Mouse (Mus musculus): ENCODE measurements at regions not wholly inside any gene's neighbourhood (a gene's known extent, or its start where the extent isn't known, plus 50 kb on each side); places are given as distances from the start of the nearest gene placed in this dataset.

GRCm38 (mm10) chr15:15946280-15947110 lies 782.1 kb upstream of the Cdh9 start:
- Histone ChIP-seq H3K9me3 (ENCODE audit: control insufficient read depth, low read length) (no peaks in the 10 kb centered on the region), H3K4me1 (ENCODE audit: control insufficient read depth, insufficient read depth, low read length) (no peaks in the 10 kb centered on the region), H3K4me2 (ENCODE audit: low read depth, low read length) (no peak overlapping the region), H3K27ac (ENCODE audit: low read depth, low read length) (no peak overlapping the region), H3K4me3 (ENCODE audit: low read depth, low read length) (no peak overlapping the region), H3K9ac (replicated peaks; ENCODE audit: low read depth, low read length) (no peak overlapping the region), H3K36me3 (ENCODE audit: control insufficient read depth, insufficient read depth, low read length) (no peaks in the 10 kb centered on the region), H3K27me3 (ENCODE audit: control insufficient read depth, insufficient read depth, low read length) (no peaks in the 10 kb centered on the region)
- 54% methylated on average over 7 of the region's 7 CpGs for WGBS
- peak; percentile 83 for ATAC-seq (ENCODE audit: low read depth)

DNA sequence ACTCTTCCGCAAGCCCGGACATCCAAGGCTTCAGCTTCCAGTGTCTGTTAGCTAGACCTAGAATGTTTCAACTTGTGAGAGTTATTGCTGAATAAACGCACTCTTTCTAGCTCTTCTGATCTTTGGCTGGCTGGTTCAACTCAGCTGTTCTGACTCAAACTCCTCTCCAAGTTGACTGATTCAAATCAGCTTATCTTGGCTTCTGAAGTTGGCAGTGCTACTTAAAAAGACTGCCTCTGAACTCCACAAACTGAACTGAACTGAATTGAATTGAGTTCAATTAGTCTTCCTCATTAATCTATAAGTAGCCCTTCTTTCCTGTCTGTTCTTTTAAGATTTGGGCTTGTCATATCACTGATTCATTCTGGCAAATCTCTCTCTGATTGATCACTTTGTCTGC lies 769.1 kb upstream of the Cdh9 start:
- no peak overlapping the region for H3K4me3 ChIP-seq (ENCODE audit: low read depth, low read length)
- no peaks in the 10 kb centered on the region for H3K4me1 ChIP-seq (ENCODE audit: control insufficient read depth, insufficient read depth, low read length)
- no peaks in the 10 kb centered on the region for H3K9me3 ChIP-seq (ENCODE audit: control insufficient read depth, low read length)
- H3K36me3 ChIP-seq (ENCODE audit: control insufficient read depth, insufficient read depth, low read length), result no peaks in the 10 kb centered on the region
- no peak overlapping the region for H3K27ac ChIP-seq (ENCODE audit: low read depth, low read length)
- no peak overlapping the region for H3K9ac ChIP-seq (replicated peaks; ENCODE audit: low read depth, low read length)
- no peak overlapping the region for H3K4me2 ChIP-seq (ENCODE audit: low read depth, low read length)
- H3K27me3 ChIP-seq (ENCODE audit: control insufficient read depth, insufficient read depth, low read length), result no peaks in the 10 kb centered on the region
- no peak for ATAC-seq (ENCODE audit: low read depth)
- 86% methylated on average over 3 of the region's 3 CpGs for WGBS

- no peak overlapping the region for H3K9ac ChIP-seq (replicated peaks; ENCODE audit: low read depth, low read length)
- 60% methylated on average over 1 of the region's 1 CpGs for WGBS
- H3K4me1 ChIP-seq (ENCODE audit: control insufficient read depth, insufficient read depth, low read length), result no peaks in the 10 kb centered on the region
- H3K27me3 ChIP-seq (ENCODE audit: control insufficient read depth, insufficient read depth, low read length), result no peaks in the 10 kb centered on the region
- H3K4me2 ChIP-seq (ENCODE audit: low read depth, low read length), result no peak overlapping the region
- H3K36me3 ChIP-seq (ENCODE audit: control insufficient read depth, insufficient read depth, low read length), result no peaks in the 10 kb centered on the region
- no peaks in the 10 kb centered on the region for H3K9me3 ChIP-seq (ENCODE audit: control insufficient read depth, low read length)
- H3K4me3 ChIP-seq (ENCODE audit: low read depth, low read length), result no peak overlapping the region
- no peak for ATAC-seq (ENCODE audit: low read depth)
- no peak overlapping the region for H3K27ac ChIP-seq (ENCODE audit: low read depth, low read length)
Observed at GRCm38 (mm10) chr15:15968518-15968917, 760.0 kb upstream of the Cdh9 start.

GRCm38 (mm10) chr15:15976788-15977187 lies 751.8 kb upstream of the Cdh9 start:
- no peak overlapping the region for H3K9ac ChIP-seq (replicated peaks; ENCODE audit: low read depth, low read length)
- peak; percentile 91; the same call in 1 of the 2 replicates for ATAC-seq (ENCODE audit: low read depth)
- H3K27me3 ChIP-seq (ENCODE audit: control insufficient read depth, insufficient read depth, low read length), result no peaks in the 10 kb centered on the region
- no peak overlapping the region for H3K4me3 ChIP-seq (ENCODE audit: low read depth, low read length)
- no peak overlapping the region for H3K27ac ChIP-seq (ENCODE audit: low read depth, low read length)
- 12% methylated on average over 4 of the region's 4 CpGs for WGBS
- H3K4me1 ChIP-seq (ENCODE audit: control insufficient read depth, insufficient read depth, low read length), result no peaks in the 10 kb centered on the region
- no peak overlapping the region for H3K4me2 ChIP-seq (ENCODE audit: low read depth, low read length)
- no peaks in the 10 kb centered on the region for H3K9me3 ChIP-seq (ENCODE audit: control insufficient read depth, low read length)
- no peaks in the 10 kb centered on the region for H3K36me3 ChIP-seq (ENCODE audit: control insufficient read depth, insufficient read depth, low read length)

All from neural tube, embryonic 14.5 days (tissue).